In genomic region chr5:34446207-34446606, GRCm38 (mm10) we compare ENCODE assay signal across 14 mouse cellular contexts.
"Had no signal": no experiment of that assay in that cellular context is flagged by ENCODE, and none has a peak within 500 bp of the region (broad histone marks: within the 10 kb centered on the region; RNA-seq: fewer than 3 reads in every experiment).

No protein-coding gene starts in this region.

- H3K4me2 ChIP-seq: limb, embryonic 12.5 days; liver, embryonic 13.5 days; lung, embryonic 15.5 days; midbrain, embryonic 11.5 days; midbrain, embryonic 15.5 days; neural tube, embryonic 12.5 days had no signal

- H3K4me3 ChIP-seq: limb, embryonic 12.5 days; liver, embryonic 13.5 days; lung, embryonic 15.5 days; megakaryocyte, embryonic 14.5 days; midbrain, embryonic 15.5 days; neural tube, embryonic 12.5 days had no signal

- DNase-seq: kidney, postnatal 14 days; liver; liver, embryonic 13.5 days; liver, postnatal 0 days; lung, postnatal 14 days; thymus, postnatal 4 days had no signal

- H3K27ac ChIP-seq: limb, embryonic 12.5 days; liver, embryonic 13.5 days; lung, embryonic 15.5 days; macrophage; midbrain, embryonic 15.5 days; neural tube, embryonic 12.5 days; stomach, postnatal 0 days had no signal

- H3K27me3 ChIP-seq: limb, embryonic 12.5 days; liver, embryonic 13.5 days; lung, embryonic 15.5 days; megakaryocyte, embryonic 14.5 days; midbrain, embryonic 15.5 days; neural tube, embryonic 12.5 days had no signal

- H3K4me1 ChIP-seq: limb, embryonic 12.5 days; lung, embryonic 15.5 days; midbrain, embryonic 15.5 days; neural tube, embryonic 12.5 days had no signal

- ATAC-seq: liver, postnatal 0 days; midbrain, embryonic 15.5 days had no signal

- H3K9ac ChIP-seq: limb, embryonic 12.5 days; liver, embryonic 13.5 days; liver, postnatal 0 days; lung, embryonic 15.5 days; midbrain, embryonic 15.5 days; neural tube, embryonic 12.5 days had no signal

- H3K9me3 ChIP-seq: limb, embryonic 12.5 days; liver, embryonic 13.5 days; lung, embryonic 15.5 days; megakaryocyte, embryonic 14.5 days; midbrain, embryonic 15.5 days; neural tube, embryonic 12.5 days had no signal
